9 mouse cellular contexts compared by ENCODE assay signal in the genomic region with DNA sequence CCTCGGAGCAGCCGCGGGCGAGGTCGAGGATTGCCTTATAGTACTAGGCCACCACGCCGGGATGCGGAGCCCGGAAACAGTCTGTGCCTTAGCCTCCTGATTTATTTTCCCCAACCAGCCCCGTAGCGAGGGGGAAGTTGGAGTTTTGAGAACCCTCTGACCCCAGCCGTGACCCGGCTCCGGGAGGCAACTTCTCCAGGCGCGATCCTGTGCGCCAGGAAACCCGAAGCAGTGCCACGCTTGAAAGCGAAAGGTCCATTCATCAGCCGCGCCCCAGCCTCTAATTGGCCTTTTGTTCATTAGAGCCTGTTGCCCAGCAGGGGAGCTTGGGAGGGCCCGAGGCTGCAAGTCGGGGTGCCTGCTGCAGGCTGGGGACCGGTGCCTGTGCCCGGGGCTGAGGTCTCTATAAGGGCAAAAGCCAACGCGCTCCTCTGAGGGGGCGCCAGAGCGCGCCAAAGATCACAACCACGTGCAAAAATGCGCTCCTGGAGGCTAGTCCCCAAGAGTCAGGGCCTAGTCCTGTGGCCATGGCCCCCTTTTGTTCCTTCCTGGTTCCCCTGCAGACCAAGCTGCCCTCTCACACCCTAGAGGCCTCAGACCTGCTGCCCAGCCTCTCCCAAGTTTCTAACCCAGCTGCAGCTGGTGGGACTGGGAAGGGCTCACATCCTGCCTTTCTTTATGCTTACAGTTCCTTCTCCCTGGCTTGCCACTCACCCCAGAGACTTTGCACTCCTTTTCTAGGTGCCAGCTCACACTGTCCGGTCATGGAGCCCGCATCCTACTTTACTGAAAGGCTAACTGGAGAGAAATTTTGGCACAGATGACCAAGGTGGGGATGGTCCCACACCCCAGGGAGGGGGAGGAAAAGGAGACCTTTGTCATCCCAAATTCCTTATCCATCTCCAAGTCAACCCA. TPM values are rescaled to one million over a fixed set of nuclear protein-coding genes. Genes with fewer than 3 reads are reported as not detected.
DNase-seq lines count a peak whose midpoint lies in the region; ATAC-seq and TF ChIP-seq lines count a peak whose summit lies in the region.
"Had no signal": no experiment of that assay in that cellular context is flagged by ENCODE, and none has a peak within 500 bp of the region (broad histone marks: within the 10 kb centered on the region; RNA-seq: fewer than 3 reads in every experiment).

No protein-coding gene starts in this region.

- no peaks in the 10 kb centered on the region for H3K36me3 ChIP-seq in liver, embryonic 11.5 days (ENCODE audit: control insufficient read depth, insufficient read depth, low read length)
- H3K36me3 ChIP-seq in midbrain, postnatal 0 days (ENCODE audit: insufficient read depth, low read length), result no peaks in the 10 kb centered on the region

- ATAC-seq in liver, embryonic 11.5 days (replicated peaks; ENCODE audit: low FRiP score), result no peak
- ATAC-seq in midbrain, postnatal 0 days (ENCODE audit: low FRiP score), result no peak
- ATAC-seq: Patski had no signal

- peaks cover 90% of the 10 kb centered on the region for H3K27me3 ChIP-seq in liver, embryonic 11.5 days (replicated peaks; ENCODE audit: control insufficient read depth, insufficient read depth, low read length)
- H3K27me3 ChIP-seq in midbrain, postnatal 0 days (ENCODE audit: insufficient read depth, low read length), result peaks cover 69% of the 10 kb centered on the region
- H3K27me3 ChIP-seq: Patski had no signal

- no peak overlapping the region for H3K27ac ChIP-seq in liver, embryonic 11.5 days (ENCODE audit: low read depth, low read length)
- H3K27ac ChIP-seq in embryonic fibroblast, embryonic 13.5 days (ENCODE audit: insufficient read depth, low read length), result 0 out of 2 replicates have a peak overlapping the region, but pooled peaks have one; percentile 55
- H3K27ac ChIP-seq in midbrain, postnatal 0 days (ENCODE audit: low read depth, low read length), result no peak overlapping the region

- WGBS in liver, embryonic 11.5 days, result 3% methylated on average over 35 of the region's 35 CpGs
- 6% methylated on average over 34 of the region's 35 CpGs for WGBS in midbrain, postnatal 0 days

- H3K9me3 ChIP-seq in liver, embryonic 11.5 days (ENCODE audit: control insufficient read depth, low read length), result no peaks in the 10 kb centered on the region
- H3K9me3 ChIP-seq in midbrain, postnatal 0 days (ENCODE audit: low read length), result no peaks in the 10 kb centered on the region

- 0 out of 2 replicates have a peak, but pooled peaks have one; percentile 4 for TF ChIP-seq CTCF in embryonic fibroblast, embryonic 13.5 days (IDR thresholded peaks at IDR 0.05; ENCODE audit: borderline replicate concordance, insufficient read depth, low read length)
- peak; percentile 62 for TF ChIP-seq CTCF in midbrain, postnatal 0 days (IDR thresholded peaks at IDR 0.05)

- H3K4me2 ChIP-seq in liver, embryonic 11.5 days, result peak overlapping the region; percentile 42
- peak overlapping the region; percentile 31; the same call in 1 of the 2 replicates for H3K4me2 ChIP-seq in midbrain, postnatal 0 days (ENCODE audit: low read depth, low read length, poor library complexity, severe bottlenecking)

- TF ChIP-seq POLR2A in embryonic fibroblast, embryonic 13.5 days (IDR thresholded peaks at IDR 0.05; ENCODE audit: low read depth, low read length), result no peak

- DNase-seq in liver, embryonic 11.5 days (ENCODE audit: low spot score), result no peak
- DNase-seq in liver, result no peak
- DNase-seq in kidney, adult 9 months, result peak; percentile 62
- DNase-seq in midbrain, postnatal 0 days (ENCODE audit: low spot score), result no peak
- no peak for DNase-seq in adrenal gland, postnatal 4 days (ENCODE audit: low spot score in 2 of 2)
- no peak for DNase-seq in gastrocnemius, postnatal 36 days
- DNase-seq in natural killer cell, adult 2 months (ENCODE audit: low spot score in 2 of 2), result no peak

- intact Hi-C loops in gastrocnemius, postnatal 36 days (cut with DNase I), result no loop called here

- no peaks in the 10 kb centered on the region for H3K4me1 ChIP-seq in liver, embryonic 11.5 days (replicated peaks; ENCODE audit: control insufficient read depth, insufficient read depth, low read length)
- H3K4me1 ChIP-seq in embryonic fibroblast, embryonic 13.5 days (ENCODE audit: control insufficient read depth, insufficient read depth, low read length), result peaks cover 6% of the 10 kb centered on the region; the same call in 1 of the 2 replicates
- H3K4me1 ChIP-seq in midbrain, postnatal 0 days (ENCODE audit: insufficient read depth, low read length), result peaks cover 10% of the 10 kb centered on the region; the same call in 1 of the 2 replicates

- 0 out of 2 replicates have a peak overlapping the region, but pooled peaks have one; percentile 17 for H3K4me3 ChIP-seq in liver, embryonic 11.5 days (ENCODE audit: low read depth, low read length)
- no peak overlapping the region for H3K4me3 ChIP-seq in embryonic fibroblast, embryonic 13.5 days (ENCODE audit: insufficient read depth, low read length)
- H3K4me3 ChIP-seq in midbrain, postnatal 0 days (ENCODE audit: low read depth, low read length), result peak overlapping the region; percentile 11

- no peak overlapping the region for H3K9ac ChIP-seq in liver, embryonic 11.5 days (ENCODE audit: low read depth, low read length)
- no peak overlapping the region for H3K9ac ChIP-seq in midbrain, postnatal 0 days (replicated peaks; ENCODE audit: low read length, poor library complexity, severe bottlenecking)

RNA-seq across cellular contexts. Expression of a gene that starts 11.1 kb away (rescaled TPM):
- 0.29 and 0.56 TPM in 2 replicates for polyA plus RNA-seq in liver, embryonic 11.5 days (2014; fragmentation: Nextera tagmentation; extraction: Ambion mirVana)
- polyA plus RNA-seq in embryonic fibroblast, embryonic 13.5 days (2011; ENCODE audit: insufficient read length, low read depth, missing spikeins), result 16.6 and 20.5 TPM in 2 replicates
- 6.1 and 6.6 TPM in 2 replicates for total RNA-seq in midbrain, postnatal 0 days (2014; rRNA removed)
- 10.3 and 10.5 TPM in 2 replicates for polyA plus RNA-seq in midbrain, postnatal 0 days (2015; fragmentation: Nextera tagmentation; extraction: Ambion mirVana)
- total RNA-seq in adrenal gland, postnatal 4 days (2021), result 10 to 100 TPM in 1 of 2 experiments, under 1 TPM in 1; 0.96 to 14.3 TPM
- total RNA-seq in gastrocnemius, postnatal 36 days (2021), result under 1 TPM; 0.10 to 0.56 TPM
